Mouse (Mus musculus) urinary bladder, adult 2 months (tissue): Measurements from ENCODE around the gene Cops7a. TPM values are rescaled to one million over a fixed set of nuclear protein-coding genes. Genes with fewer than 3 reads are reported as not detected.

Experiments
- DNase-seq: peaks from one replicate; pipeline ENCODE4 v3.0.0; 2022; ENCODE audit warnings: low spot score
- polyA plus RNA-seq: library from polyadenylated mRNA; depleted of rRNA; stranded (reverse); fragments of >200 nt; gene quantifications from 2 replicates; pipeline ENCODE4 v1.2.3, GENCODE M21; 2012; rRNA removed

Gene Cops7a
- 162 and 183 TPM in 2 replicates for polyA plus RNA-seq

- DNase-seq, result peak; percentile 98
These were observed at the start of gene Cops7a for GRCm38 (mm10) chr6:124965088-124965719. TSS of gene Cops7a (minus strand) at chr6:124965538.

- DNase-seq, result peak; percentile 67
These were observed 44.1 kb upstream of the Cops7a start for GRCm38 (mm10) chr6:125009181-125010073.

- DNase-seq, result no peak
These were observed 43.6 kb upstream of the Cops7a start, which contains the start of gene Zfp384 for GRCm38 (mm10) chr6:125009129-125009180. TSS of gene Zfp384 (plus strand) at chr6:125009145.

GRCm38 (mm10) chr6:125008586-125009128 is 43.3 kb upstream of the Cops7a start:
- DNase-seq, result peak; percentile 84

GRCm38 (mm10) chr6:125008060-125008459 is 42.7 kb upstream of the Cops7a start:
- DNase-seq, result no peak

- no peak for DNase-seq
These were observed 39.7 kb upstream of the Cops7a start for GRCm38 (mm10) chr6:125005086-125005485.

- no peak for DNase-seq
These were observed 38.4 kb upstream of the Cops7a start for GRCm38 (mm10) chr6:125003706-125004105.

- DNase-seq, result no peak
These were observed 34.2 kb upstream of the Cops7a start for GRCm38 (mm10) chr6:124999546-124999945.

GRCm38 (mm10) chr6:124999091-124999490 is 33.8 kb upstream of the Cops7a start:
- no peak for DNase-seq

- DNase-seq, result no peak
These were observed 32.7 kb upstream of the Cops7a start for GRCm38 (mm10) chr6:124998066-124998465.

GRCm38 (mm10) chr6:124996551-124997501 is 31.5 kb upstream of the Cops7a start, which contains the start of gene Pianp:
TSS of gene Pianp (plus strand) at chr6:124996694.
- peak; percentile 69 for DNase-seq

- DNase-seq, result no peak
These were observed 30.6 kb upstream of the Cops7a start for GRCm38 (mm10) chr6:124995831-124996403.

- no peak for DNase-seq
These were observed 29.9 kb upstream of the Cops7a start for GRCm38 (mm10) chr6:124995246-124995645.

- DNase-seq, result no peak
These were observed 28.5 kb upstream of the Cops7a start for GRCm38 (mm10) chr6:124993876-124994275.

GRCm38 (mm10) chr6:124993365-124993764 is 28.0 kb upstream of the Cops7a start:
- no peak for DNase-seq

- DNase-seq, result no peak
These were observed 26.9 kb upstream of the Cops7a start for GRCm38 (mm10) chr6:124992241-124992640.

- no peak for DNase-seq
These were observed 2.4 kb upstream of the Cops7a start for GRCm38 (mm10) chr6:124967766-124968165.

- no peak for DNase-seq
These were observed 1.3 kb upstream of the Cops7a start for GRCm38 (mm10) chr6:124966466-124967118.

- no peak for DNase-seq
These were observed 409 bp upstream of the Cops7a start for GRCm38 (mm10) chr6:124965747-124966146.

GRCm38 (mm10) chr6:124964638-124965037 is 700 bp downstream of the Cops7a start:
- no peak for DNase-seq

GRCm38 (mm10) chr6:124961021-124961420 is 4.3 kb downstream of the Cops7a start:
- no peak for DNase-seq
